Mouse (Mus musculus) embryonic fibroblast, embryonic 13.5 days (primary cell): ENCODE measurements around the gene Sel1l.

Source experiments
- CTCF ChIP-seq: IDR thresholded peaks from 2 replicates; pipeline ENCODE4 v1.5.1; 2011; ENCODE audit warnings: mild to moderate bottlenecking, control low read depth, low read length, moderate library complexity, borderline replicate concordance; ENCODE audit not compliant: insufficient read depth
- POLR2A ChIP-seq: IDR thresholded peaks from 2 replicates; pipeline ENCODE4 v1.6.1; 2011; ENCODE audit warnings: low read depth, mild to moderate bottlenecking, control low read depth, low read length, moderate library complexity

GRCm38 (mm10) chr12:91892622-91893560, 43.9 kb upstream of the Sel1l start:
- TF ChIP-seq CTCF = no peak
- no peak for TF ChIP-seq POLR2A
